Mouse (Mus musculus) liver, embryonic 11.5 days (tissue): ENCODE results near the gene Ptpro. TPM values are rescaled to one million over a fixed set of nuclear protein-coding genes. Genes with fewer than 3 reads are reported as not detected.

Experiments
- ATAC-seq: fragments of 200-750 bp; cut with Nextera tagmentation; replicated peaks from 2 replicates; pipeline ENCODE4 v1.8.0; 2017; ENCODE audit warnings: moderate number of reproducible peaks, mild to moderate bottlenecking, moderate TSS enrichment, moderate library complexity; ENCODE audit not compliant: low FRiP score
- DNase-seq: peaks from one replicate; pipeline ENCODE4 v3.0.0-alpha.2; 2017; ENCODE audit warnings: low spot score
- H3K27ac ChIP-seq: fragments of 300-500 bp; sonication (generic); 2 replicates; pipeline ENCODE4 v1.5.1; 2014; ENCODE audit warnings: mild to moderate bottlenecking, low read depth, low read length, control low read depth
- H3K27me3 ChIP-seq: fragments of 300-500 bp; sonication (generic); replicated peaks from 2 replicates; pipeline ENCODE4 v1.6.1; 2014; ENCODE audit warnings: low read length, mixed read lengths; ENCODE audit not compliant: control insufficient read depth, insufficient read depth
- H3K36me3 ChIP-seq: fragments of 300-500 bp; sonication (generic); 2 replicates; pipeline ENCODE4 v1.6.1; 2014; ENCODE audit warnings: mild to moderate bottlenecking, low read length, moderate library complexity, mixed read lengths; ENCODE audit not compliant: control insufficient read depth, insufficient read depth
- H3K4me1 ChIP-seq: fragments of 300-500 bp; sonication (generic); replicated peaks from 2 replicates; pipeline ENCODE4 v1.6.1; 2014; ENCODE audit warnings: low read length, mixed read lengths; ENCODE audit not compliant: control insufficient read depth, insufficient read depth
- H3K4me2 ChIP-seq: fragments of 300-500 bp; sonication (generic); 2 replicates; pipeline ENCODE4 v1.6.1; 2014; ENCODE audit warnings: mild to moderate bottlenecking, control low read depth, moderate library complexity
- H3K4me3 ChIP-seq: fragments of 300-500 bp; sonication (generic); 2 replicates; pipeline ENCODE4 v1.5.1; 2014; ENCODE audit warnings: low read depth, low read length, control low read depth
- H3K9ac ChIP-seq: fragments of 300-500 bp; sonication (generic); 2 replicates; pipeline ENCODE4 v1.6.1; 2014; ENCODE audit warnings: low read depth, low read length, control low read depth
- H3K9me3 ChIP-seq: fragments of 300-500 bp; sonication (generic); 2 replicates; pipeline ENCODE4 v1.6.1; 2016; ENCODE audit warnings: low read length, inconsistent platforms, mixed read lengths; ENCODE audit not compliant: control insufficient read depth
- WGBS: fragments of 180-500 bp; shearing (Covaris S2); extraction: QIAGEN DNeasy Blood & Tissue Kit; methylation state at CpG from one replicate; pipeline ENCODE4 v1.1.7; 2014; 5-methylcytosine and 5-hydroxymethylcytosine counted together
- polyA plus RNA-seq: library from polyadenylated mRNA; unstranded; fragments of >200 nt; fragmentation: Nextera tagmentation; extraction: Ambion mirVana; gene quantifications from 2 replicates; pipeline ENCODE4 v1.2.1, GENCODE M21; 2014

The Ptpro gene
- polyA plus RNA-seq: 0.73 and 1.1 TPM in 2 replicates

DNA sequence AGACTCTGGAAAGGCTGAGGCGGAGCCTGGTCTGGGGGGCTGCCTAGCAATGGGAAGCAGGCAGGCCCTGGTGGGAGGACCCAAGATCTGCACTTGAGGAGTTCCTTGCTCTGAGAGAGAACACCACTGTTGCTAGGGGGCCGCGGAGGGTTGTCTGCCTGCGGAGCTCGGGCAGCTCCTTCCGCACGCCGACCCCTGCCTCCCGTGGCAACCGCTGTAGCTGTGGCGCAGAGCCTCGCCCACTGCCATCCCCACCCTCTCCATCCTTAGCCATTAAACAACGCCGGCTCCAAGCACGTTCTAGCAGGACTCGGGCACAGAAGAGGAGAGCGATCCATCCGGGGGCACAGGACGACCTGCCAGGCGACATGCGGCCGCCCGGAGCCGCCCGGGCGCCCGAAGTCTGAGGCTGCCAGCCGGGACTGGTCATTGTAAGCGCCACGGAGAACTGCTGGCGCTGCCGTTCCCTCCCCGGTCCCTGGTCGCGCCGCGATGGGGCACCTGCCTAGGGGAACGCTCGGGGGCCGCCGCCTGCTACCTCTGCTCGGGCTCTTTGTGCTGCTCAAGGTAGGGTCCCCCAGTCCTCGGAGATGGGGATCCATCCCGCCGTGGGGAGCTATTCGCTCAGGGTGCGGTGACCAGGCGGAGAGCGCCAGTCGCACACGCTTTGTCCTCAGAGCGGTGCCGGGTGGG, at the start of gene Ptpro:
Gene Ptpro (plus strand): TSS at position 126 of the 693 bp plus-strand sequence.
- peak within 1 kb of the TSS; percentile 42 for H3K4me3 ChIP-seq

GRCm38 (mm10) chr6:137202661-137203060, 49.5 kb upstream of the Ptpro start:
- Histone ChIP-seq H3K4me3 (no peak overlapping the region), H3K4me2 (no peak overlapping the region), H3K27ac (no peak overlapping the region), H3K9ac (no peak overlapping the region), H3K9me3 (no peaks in the 10 kb centered on the region), H3K4me1 (no peaks in the 10 kb centered on the region), H3K36me3 (no peaks in the 10 kb centered on the region), H3K27me3 (no peaks in the 10 kb centered on the region)
- 85% methylated on average over 4 of the region's 4 CpGs for WGBS
- DNase-seq (no peak), ATAC-seq (no peak)

More for the DNA sequence above, at the start of gene Ptpro:
- Histone ChIP-seq H3K36me3 (no peaks in the 10 kb centered on the region), H3K4me1 (no peaks in the 10 kb centered on the region), H3K9me3 (no peaks in the 10 kb centered on the region), H3K27ac (no peak within 1 kb of the TSS), H3K4me2 (peak within 1 kb of the TSS; percentile 62), H3K27me3 (peaks cover 27% of the 10 kb centered on the region), H3K9ac (no peak within 1 kb of the TSS)
- 0 out of 2 replicates have a peak, but pooled peaks have one; percentile 43 for ATAC-seq
- DNase-seq: peak; percentile 34
- WGBS: 3% methylated on average over 53 of the region's 53 CpGs

DNA sequence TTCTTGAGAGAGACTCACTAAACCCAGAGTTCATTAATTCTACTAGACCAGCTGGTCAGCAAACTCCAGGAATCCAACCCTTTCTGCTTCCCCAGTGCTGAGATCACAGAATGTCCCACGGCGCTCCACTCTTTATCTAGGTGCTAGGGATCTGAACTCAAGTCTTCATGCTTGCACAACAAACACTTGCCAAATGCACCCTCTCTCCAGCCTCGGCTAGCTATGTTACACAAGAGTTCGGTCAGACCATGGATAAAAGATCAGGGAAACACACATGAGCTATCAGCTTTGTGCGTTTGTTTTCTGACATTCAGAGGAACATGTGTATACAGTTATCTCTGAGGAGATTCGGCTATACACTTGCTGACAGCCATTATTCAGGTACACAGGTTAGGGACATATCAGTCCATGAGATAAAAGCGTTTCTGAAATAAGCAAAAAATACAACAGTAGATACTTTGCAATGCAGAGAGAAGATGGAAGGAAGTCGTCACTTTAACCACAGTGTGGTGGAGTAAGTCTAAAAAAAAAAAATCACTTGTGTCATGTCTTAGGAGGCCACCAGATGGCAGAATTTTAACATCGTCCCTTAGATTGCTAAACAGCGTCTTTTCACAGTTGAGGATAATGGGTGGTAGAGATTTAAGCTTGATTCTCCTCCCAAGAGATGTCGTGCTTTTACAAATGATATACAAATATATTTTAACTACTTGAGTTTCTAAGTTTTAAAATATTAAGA, 46.3 kb upstream of the Ptpro start:
- H3K9ac ChIP-seq: no peak overlapping the region
- no peak overlapping the region for H3K27ac ChIP-seq
- no peak overlapping the region for H3K4me2 ChIP-seq
- no peaks in the 10 kb centered on the region for H3K9me3 ChIP-seq
- 51% methylated on average over 11 of the region's 11 CpGs for WGBS
- no peaks in the 10 kb centered on the region for H3K27me3 ChIP-seq
- ATAC-seq (no peak), DNase-seq (no peak)
- no peaks in the 10 kb centered on the region for H3K4me1 ChIP-seq
- H3K4me3 ChIP-seq: no peak overlapping the region
- H3K36me3 ChIP-seq: no peaks in the 10 kb centered on the region

GRCm38 (mm10) chr6:137207126-137207525, 45.0 kb upstream of the Ptpro start:
- Histone ChIP-seq H3K9me3 (no peaks in the 10 kb centered on the region), H3K4me1 (no peaks in the 10 kb centered on the region), H3K27ac (no peak overlapping the region), H3K27me3 (no peaks in the 10 kb centered on the region), H3K4me3 (no peak overlapping the region), H3K9ac (no peak overlapping the region), H3K4me2 (no peak overlapping the region), H3K36me3 (no peaks in the 10 kb centered on the region)
- ATAC-seq (no peak), DNase-seq (no peak)
- WGBS: 88% methylated on average over 6 of the region's 6 CpGs

DNA sequence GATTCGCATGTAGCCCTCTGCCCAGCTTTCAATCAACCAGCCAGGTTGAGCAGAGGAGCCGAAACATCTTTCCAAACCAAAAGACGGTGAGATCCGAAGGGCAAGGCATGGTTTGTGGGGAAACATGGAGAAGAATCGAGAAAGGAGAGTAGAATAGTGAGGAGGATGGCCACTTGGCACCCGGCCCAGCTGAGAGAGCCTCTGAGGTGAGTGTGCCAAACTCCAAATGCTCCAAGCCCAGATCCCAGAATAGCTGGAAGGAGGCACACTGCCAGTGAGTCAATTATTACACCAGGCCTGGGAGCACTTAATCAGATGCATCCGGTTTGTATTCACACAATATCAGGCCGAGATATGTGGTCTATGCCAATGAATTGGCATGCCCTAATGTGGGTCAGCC, 42.1 kb upstream of the Ptpro start:
- DNase-seq: no peak
- H3K4me2 ChIP-seq: no peak overlapping the region
- no peaks in the 10 kb centered on the region for H3K36me3 ChIP-seq
- no peak for ATAC-seq
- no peak overlapping the region for H3K4me3 ChIP-seq
- no peak overlapping the region for H3K27ac ChIP-seq
- no peaks in the 10 kb centered on the region for H3K27me3 ChIP-seq
- no peaks in the 10 kb centered on the region for H3K4me1 ChIP-seq
- no peak overlapping the region for H3K9ac ChIP-seq
- whole genome bisulfite sequencing: 85% methylated on average over 8 of the region's 8 CpGs
- H3K9me3 ChIP-seq: no peaks in the 10 kb centered on the region

- Histone ChIP-seq H3K36me3 (no peaks in the 10 kb centered on the region), H3K27me3 (no peaks in the 10 kb centered on the region), H3K4me1 (no peaks in the 10 kb centered on the region), H3K9me3 (no peaks in the 10 kb centered on the region), H3K4me3 (no peak overlapping the region), H3K9ac (no peak overlapping the region), H3K27ac (no peak overlapping the region), H3K4me2 (no peak overlapping the region)
- ATAC-seq: no peak
- WGBS: 85% methylated on average over 10 of the region's 10 CpGs
- no peak for DNase-seq
These were observed 41.1 kb upstream of the Ptpro start for GRCm38 (mm10) chr6:137210991-137211390.

GRCm38 (mm10) chr6:137211441-137211840, 40.7 kb upstream of the Ptpro start:
- Histone ChIP-seq H3K4me3 (no peak overlapping the region), H3K4me1 (no peaks in the 10 kb centered on the region), H3K27me3 (no peaks in the 10 kb centered on the region), H3K9me3 (no peaks in the 10 kb centered on the region), H3K9ac (no peak overlapping the region), H3K27ac (no peak overlapping the region), H3K36me3 (no peaks in the 10 kb centered on the region), H3K4me2 (no peak overlapping the region)
- 77% methylated on average over 2 of the region's 2 CpGs for WGBS
- DNase-seq (no peak), ATAC-seq (no peak)

GRCm38 (mm10) chr6:137217841-137218463, 34.2 kb upstream of the Ptpro start:
- DNase-seq: peak; percentile 14
- WGBS: 69% methylated on average over 8 of the region's 8 CpGs
- H3K36me3 ChIP-seq: no peaks in the 10 kb centered on the region
- H3K9me3 ChIP-seq: no peaks in the 10 kb centered on the region
- no peak overlapping the region for H3K4me2 ChIP-seq
- no peak for ATAC-seq
- H3K9ac ChIP-seq: no peak overlapping the region
- no peak overlapping the region for H3K4me3 ChIP-seq
- H3K27me3 ChIP-seq: no peaks in the 10 kb centered on the region
- no peak overlapping the region for H3K27ac ChIP-seq
- H3K4me1 ChIP-seq: no peaks in the 10 kb centered on the region
